Mouse (Mus musculus): ENCODE data around the gene Epha8.

- TF ChIP-seq CTCF (IDR thresholded peaks at IDR 0.05) (no peak), POLR2A (IDR thresholded peaks at IDR 0.05; ENCODE audit: insufficient read depth, low read depth, low read length) (no peak)
These were observed 41.2 kb upstream of the Epha8 start for GRCm38 (mm10) chr4:136997723-136998345.

All from heart, adult 2 months (tissue).